Mouse (Mus musculus) bone marrow macrophage, adult 2 months (primary cell): ENCODE data around the gene Slc2a9.

Experiments
- CTCF ChIP-seq: IDR thresholded peaks from 2 replicates; pipeline ENCODE4 v1.5.1; 2012; ENCODE audit warnings: low read depth, mild to moderate bottlenecking, low read length, moderate library complexity
- POLR2A ChIP-seq: IDR thresholded peaks from 2 replicates; pipeline ENCODE4 v1.6.1; 2012; ENCODE audit warnings: mild to moderate bottlenecking, low read depth, low read length, borderline replicate concordance

DNA sequence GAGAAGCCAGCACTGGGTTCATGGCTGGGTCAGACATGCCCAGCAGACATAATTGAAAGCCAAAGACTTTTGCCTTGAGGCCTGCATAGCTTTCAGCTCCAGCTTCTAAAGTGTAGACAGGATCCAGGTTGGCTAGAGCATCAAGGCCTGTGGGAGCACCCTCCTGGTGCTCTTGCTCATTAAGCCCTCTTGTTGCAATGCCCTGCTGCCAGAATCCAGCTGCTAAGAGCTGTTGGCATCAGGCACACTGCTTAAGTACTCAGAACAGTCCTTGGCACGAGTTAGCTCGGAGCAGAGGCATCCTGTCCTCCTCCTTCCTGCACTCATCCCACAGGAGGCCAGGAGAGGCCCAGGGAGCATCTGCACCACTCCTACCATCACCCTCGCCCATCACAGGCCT is 68.1 kb downstream of the Slc2a9 start:
- no peak for TF ChIP-seq CTCF
- TF ChIP-seq POLR2A = no peak
